Mouse (Mus musculus): ENCODE data around the gene Dip2a.

The Dip2a gene

GRCm38 (mm10) chr10:76344711-76345539, at the start of gene Dip2a:
Dip2a (minus strand) TSS chr10:76345291.
- ATAC-seq (ENCODE audit: insufficient number of reproducible peaks, low FRiP score, low TSS enrichment): peak; percentile 88

- ATAC-seq (ENCODE audit: insufficient number of reproducible peaks, low FRiP score, low TSS enrichment): no peak
These were observed 47.5 kb upstream of the Dip2a start for GRCm38 (mm10) chr10:76392596-76392995.

- ATAC-seq (ENCODE audit: insufficient number of reproducible peaks, low FRiP score, low TSS enrichment): 0 out of 2 replicates have a peak, but pooled peaks have one; percentile 70
These were observed 46.7 kb upstream of the Dip2a start for GRCm38 (mm10) chr10:76391786-76392185.

- no peak for ATAC-seq (ENCODE audit: insufficient number of reproducible peaks, low FRiP score, low TSS enrichment)
These were observed 46.1 kb upstream of the Dip2a start for GRCm38 (mm10) chr10:76391166-76391565.

GRCm38 (mm10) chr10:76374981-76375380, 29.9 kb upstream of the Dip2a start:
- no peak for ATAC-seq (ENCODE audit: insufficient number of reproducible peaks, low FRiP score, low TSS enrichment)

- ATAC-seq (ENCODE audit: insufficient number of reproducible peaks, low FRiP score, low TSS enrichment): no peak
These were observed 26.6 kb upstream of the Dip2a start for GRCm38 (mm10) chr10:76371736-76372135.

GRCm38 (mm10) chr10:76368766-76369165, 23.7 kb upstream of the Dip2a start:
- ATAC-seq (ENCODE audit: insufficient number of reproducible peaks, low FRiP score, low TSS enrichment): no peak

- ATAC-seq (ENCODE audit: insufficient number of reproducible peaks, low FRiP score, low TSS enrichment): no peak
These were observed 18.1 kb upstream of the Dip2a start for GRCm38 (mm10) chr10:76363233-76363632.

- ATAC-seq (ENCODE audit: insufficient number of reproducible peaks, low FRiP score, low TSS enrichment): no peak
These were observed 13.4 kb upstream of the Dip2a start for GRCm38 (mm10) chr10:76358468-76358867.

GRCm38 (mm10) chr10:76357286-76357875, 12.3 kb upstream of the Dip2a start:
- ATAC-seq (ENCODE audit: insufficient number of reproducible peaks, low FRiP score, low TSS enrichment): no peak

- ATAC-seq (ENCODE audit: insufficient number of reproducible peaks, low FRiP score, low TSS enrichment): no peak
These were observed 9.9 kb upstream of the Dip2a start for GRCm38 (mm10) chr10:76354974-76355373.

- no peak for ATAC-seq (ENCODE audit: insufficient number of reproducible peaks, low FRiP score, low TSS enrichment)
These were observed 8.9 kb upstream of the Dip2a start for GRCm38 (mm10) chr10:76353986-76354385.

GRCm38 (mm10) chr10:76351953-76352352, 6.9 kb upstream of the Dip2a start:
- no peak for ATAC-seq (ENCODE audit: insufficient number of reproducible peaks, low FRiP score, low TSS enrichment)

GRCm38 (mm10) chr10:76346589-76346988, 1.5 kb upstream of the Dip2a start:
- no peak for ATAC-seq (ENCODE audit: insufficient number of reproducible peaks, low FRiP score, low TSS enrichment)

GRCm38 (mm10) chr10:76346043-76346491, 976 bp upstream of the Dip2a start:
- no peak for ATAC-seq (ENCODE audit: insufficient number of reproducible peaks, low FRiP score, low TSS enrichment)

GRCm38 (mm10) chr10:76345540-76345902, 430 bp upstream of the Dip2a start:
- ATAC-seq (ENCODE audit: insufficient number of reproducible peaks, low FRiP score, low TSS enrichment): no peak; the same call in 1 of the 2 replicates

GRCm38 (mm10) chr10:76334350-76334749, 10.7 kb downstream of the Dip2a start:
- peak; percentile 68; the same call in 1 of the 2 replicates for ATAC-seq (ENCODE audit: insufficient number of reproducible peaks, low FRiP score, low TSS enrichment)

- ATAC-seq (ENCODE audit: insufficient number of reproducible peaks, low FRiP score, low TSS enrichment): no peak
These were observed 13.1 kb downstream of the Dip2a start for GRCm38 (mm10) chr10:76332040-76332439.

GRCm38 (mm10) chr10:76329093-76329492, 16.0 kb downstream of the Dip2a start:
- no peak for ATAC-seq (ENCODE audit: insufficient number of reproducible peaks, low FRiP score, low TSS enrichment)

GRCm38 (mm10) chr10:76328574-76328973, 16.5 kb downstream of the Dip2a start:
- ATAC-seq (ENCODE audit: insufficient number of reproducible peaks, low FRiP score, low TSS enrichment): no peak

- no peak for ATAC-seq (ENCODE audit: insufficient number of reproducible peaks, low FRiP score, low TSS enrichment)
These were observed 18.6 kb downstream of the Dip2a start for GRCm38 (mm10) chr10:76326304-76327006.
